Mouse (Mus musculus): ENCODE data around the gene Olfr215. TPM values are rescaled to one million over a fixed set of nuclear protein-coding genes. Genes with fewer than 3 reads are reported as not detected.

The Olfr215 gene
- total RNA-seq, 2 experiments from 2014 or later: not detected

Other genes starting within 250 kb of the Olfr215 start
- 10 to 100 TPM; 23.4 to 24.9 TPM for gene March8, start 246.2 kb downstream of the Olfr215 start, total RNA-seq (2021)
- under 1 TPM; 0.64 to 0.66 TPM for gene Alox5, start 123.0 kb downstream of the Olfr215 start, total RNA-seq (2021)
- gene Olfr211, start 95.1 kb downstream of the Olfr215 start, total RNA-seq (2021): not detected
- not detected for gene Olfr212, start 77.7 kb downstream of the Olfr215 start, total RNA-seq (2021)
- not detected for gene Olfr213, start 45.7 kb downstream of the Olfr215 start, total RNA-seq (2021)
- 1 to 10 TPM in 1 of 2 experiments, under 1 TPM in 1; 0.79 to 1.3 TPM for gene Gm5580, start 33.1 kb downstream of the Olfr215 start, total RNA-seq (2021)
- not detected for gene Olfr214, start 30.0 kb downstream of the Olfr215 start, total RNA-seq (2021)
- 1 to 10 TPM; 6.2 to 7.1 TPM for gene Zfp422, start 44.8 kb upstream of the Olfr215 start, total RNA-seq (2021)
- gene Depp1, start 66.4 kb upstream of the Olfr215 start, total RNA-seq (2021): 10 to 100 TPM; 10.2 to 13.3 TPM
- gene Rassf4, start 89.8 kb upstream of the Olfr215 start, total RNA-seq (2021): 1 to 10 TPM; 1.6 to 2.0 TPM
- under 1 TPM; 0.02 to 0.03 TPM for gene Tmem72, start 132.7 kb upstream of the Olfr215 start, total RNA-seq (2021)